8 mouse cellular contexts compared by ENCODE assay signal in genomic region chr19:5912103-5913006, GRCm38 (mm10). TPM values are rescaled to one million over a fixed set of nuclear protein-coding genes. Genes with fewer than 3 reads are reported as not detected.
DNase-seq lines count a peak whose midpoint lies in the region; ATAC-seq and TF ChIP-seq lines count a peak whose summit lies in the region.

No protein-coding gene starts in this region.

- peak; percentile 44; the same call in 1 of the 2 replicates for TF ChIP-seq EP300 in heart, postnatal 0 days (IDR thresholded peaks at IDR 0.05; ENCODE audit: low read depth)

- H3K27ac ChIP-seq in forebrain, embryonic 12.5 days = peak overlapping the region; percentile 79
- peak overlapping the region; percentile 88 for H3K27ac ChIP-seq in heart, postnatal 0 days (ENCODE audit: low read depth)
- peak overlapping the region; percentile 90 for H3K27ac ChIP-seq in liver, embryonic 16.5 days (ENCODE audit: low read length)
- peak overlapping the region; percentile 88 for H3K27ac ChIP-seq in neural tube, embryonic 13.5 days (replicated peaks)
- H3K27ac ChIP-seq in testis, adult 2 months (ENCODE audit: control insufficient read depth, insufficient read depth, low read depth, low read length) = peak overlapping the region; percentile 73

- WGBS in forebrain, embryonic 12.5 days = under 1% methylated on average over 59 of the region's 59 CpGs
- WGBS in heart, postnatal 0 days = under 1% methylated on average over 57 of the region's 59 CpGs
- WGBS in liver, embryonic 16.5 days (ENCODE audit: insufficient replicate concordance) = under 1% methylated on average over 59 of the region's 59 CpGs
- WGBS in neural tube, embryonic 13.5 days = under 1% methylated on average over 59 of the region's 59 CpGs

- peak; percentile 95 for TF ChIP-seq POLR2A in testis, adult 2 months (IDR thresholded peaks at IDR 0.05; ENCODE audit: control insufficient read depth, low read depth, low read length)

- H3K27me3 ChIP-seq in E14TG2a.4 (ENCODE audit: insufficient read depth, low read length) = no peaks in the 10 kb centered on the region
- no peaks in the 10 kb centered on the region for H3K27me3 ChIP-seq in forebrain, embryonic 12.5 days
- no peaks in the 10 kb centered on the region for H3K27me3 ChIP-seq in heart, postnatal 0 days (ENCODE audit: control insufficient read depth, insufficient read depth, low read length)
- H3K27me3 ChIP-seq in liver, embryonic 16.5 days (ENCODE audit: control insufficient read depth, insufficient read depth, low read depth, low read length) = no peaks in the 10 kb centered on the region
- no peaks in the 10 kb centered on the region for H3K27me3 ChIP-seq in neural tube, embryonic 13.5 days
- no peaks in the 10 kb centered on the region for H3K27me3 ChIP-seq in testis, adult 2 months (ENCODE audit: control insufficient read depth, insufficient read depth, low read length)

- DNase-seq in c-Kit-positive CD71-positive TER-119-positive erythroid progenitor cells, embryonic 14.5 days (ENCODE audit: low spot score) = peak; percentile 100
- DNase-seq in heart, postnatal 0 days (ENCODE audit: low spot score) = peak; percentile 99
- peak; percentile 99 to 100 for DNase-seq in kidney, postnatal 4 days

- ATAC-seq in forebrain, embryonic 12.5 days (ENCODE audit: low FRiP score) = peak; percentile 92
- ATAC-seq in heart, postnatal 0 days (ENCODE audit: insufficient read depth, low read depth) = peak; percentile 97
- peak; percentile 98 for ATAC-seq in liver, embryonic 16.5 days (ENCODE audit: low read depth)
- ATAC-seq in neural tube, embryonic 13.5 days (ENCODE audit: low read depth) = peak; percentile 96

- TF ChIP-seq CTCF in E14TG2a.4 (conservative IDR thresholded peaks at IDR 0.05; ENCODE audit: low read length) = no peak
- peak; percentile 34 for TF ChIP-seq CTCF in heart, postnatal 0 days (IDR thresholded peaks at IDR 0.05; ENCODE audit: low read depth)
- TF ChIP-seq CTCF in testis, adult 2 months (IDR thresholded peaks at IDR 0.05; ENCODE audit: control insufficient read depth, insufficient read depth, insufficient replicate concordance, low read depth, low read length) = no peak

- peak overlapping the region; percentile 94 for H3K9ac ChIP-seq in forebrain, embryonic 12.5 days
- peak overlapping the region; percentile 93 for H3K9ac ChIP-seq in heart, postnatal 0 days (replicated peaks; ENCODE audit: low read depth, low read length)
- H3K9ac ChIP-seq in liver, embryonic 16.5 days (ENCODE audit: low read depth, low read length) = peak overlapping the region; percentile 98
- peak overlapping the region; percentile 83 for H3K9ac ChIP-seq in neural tube, embryonic 13.5 days

- peak overlapping the region; percentile 99 for H3K4me3 ChIP-seq in E14TG2a.4 (replicated peaks; ENCODE audit: low read length)
- H3K4me3 ChIP-seq in forebrain, embryonic 12.5 days (replicated peaks) = peak overlapping the region; percentile 82
- H3K4me3 ChIP-seq in heart, postnatal 0 days (ENCODE audit: low read depth, low read length) = peak overlapping the region; percentile 82
- peak overlapping the region; percentile 96 for H3K4me3 ChIP-seq in liver, embryonic 16.5 days (ENCODE audit: low read depth, low read length)
- H3K4me3 ChIP-seq in neural tube, embryonic 13.5 days = peak overlapping the region; percentile 85
- H3K4me3 ChIP-seq in testis, adult 2 months (ENCODE audit: control insufficient read depth, low read depth, low read length) = peak overlapping the region; percentile 96

- H3K4me1 ChIP-seq in E14TG2a.4 (replicated peaks; ENCODE audit: low read depth, low read length) = peaks cover 59% of the 10 kb centered on the region
- H3K4me1 ChIP-seq in forebrain, embryonic 12.5 days = peaks cover 31% of the 10 kb centered on the region
- H3K4me1 ChIP-seq in heart, postnatal 0 days (ENCODE audit: control insufficient read depth, insufficient read depth) = peaks cover 25% of the 10 kb centered on the region
- H3K4me1 ChIP-seq in liver, embryonic 16.5 days (ENCODE audit: control insufficient read depth, low read depth, low read length) = peaks cover 32% of the 10 kb centered on the region
- peaks cover 32% of the 10 kb centered on the region for H3K4me1 ChIP-seq in neural tube, embryonic 13.5 days (replicated peaks)
- H3K4me1 ChIP-seq in testis, adult 2 months (ENCODE audit: control insufficient read depth, insufficient read depth, low read length) = peaks cover 11% of the 10 kb centered on the region

- H3K36me3 ChIP-seq in E14TG2a.4 (ENCODE audit: insufficient read depth, low read length) = peaks cover 43% of the 10 kb centered on the region
- peaks cover 5% of the 10 kb centered on the region; the same call in 1 of the 2 replicates for H3K36me3 ChIP-seq in forebrain, embryonic 12.5 days (replicated peaks)
- peaks cover 26% of the 10 kb centered on the region for H3K36me3 ChIP-seq in heart, postnatal 0 days (replicated peaks; ENCODE audit: control insufficient read depth, insufficient read depth, low read length)
- H3K36me3 ChIP-seq in liver, embryonic 16.5 days (ENCODE audit: control insufficient read depth, insufficient read depth) = no peaks in the 10 kb centered on the region
- peaks cover 12% of the 10 kb centered on the region for H3K36me3 ChIP-seq in neural tube, embryonic 13.5 days
- H3K36me3 ChIP-seq in testis, adult 2 months (ENCODE audit: control insufficient read depth, insufficient read depth, low read length) = no peaks in the 10 kb centered on the region

- H3K4me2 ChIP-seq in forebrain, embryonic 12.5 days = peak overlapping the region; percentile 74
- peak overlapping the region; percentile 82 for H3K4me2 ChIP-seq in heart, postnatal 0 days (ENCODE audit: low read depth, low read length)
- peak overlapping the region; percentile 88 for H3K4me2 ChIP-seq in liver, embryonic 16.5 days (ENCODE audit: low read depth, low read length)
- H3K4me2 ChIP-seq in neural tube, embryonic 13.5 days = peak overlapping the region; percentile 83

- H3K9me3 ChIP-seq in E14TG2a.4 (ENCODE audit: low read length) = no peaks in the 10 kb centered on the region
- H3K9me3 ChIP-seq in forebrain, embryonic 12.5 days = no peaks in the 10 kb centered on the region
- no peaks in the 10 kb centered on the region for H3K9me3 ChIP-seq in heart, postnatal 0 days (replicated peaks; ENCODE audit: control insufficient read depth, low read length)
- H3K9me3 ChIP-seq in liver, embryonic 16.5 days (replicated peaks; ENCODE audit: control insufficient read depth, low read length) = no peaks in the 10 kb centered on the region
- H3K9me3 ChIP-seq in neural tube, embryonic 13.5 days = no peaks in the 10 kb centered on the region

RNA-seq across cellular contexts. Expression of gene Dpf2, which starts 0.5 kb away (rescaled TPM):
- polyA plus RNA-seq in forebrain, embryonic 12.5 days (2016; fragmentation: Nextera tagmentation; extraction: Ambion mirVana) = 184 and 203 TPM in 2 replicates
- total RNA-seq in heart, postnatal 0 days (2014; rRNA removed; ENCODE audit: low replicate concordance) = 57.8 and 91.8 TPM in 2 replicates
- 60.5 and 61.4 TPM in 2 replicates for polyA plus RNA-seq in heart, postnatal 0 days (2015; fragmentation: Nextera tagmentation; extraction: Ambion mirVana)
- polyA plus RNA-seq in liver, embryonic 16.5 days (2015; fragmentation: Nextera tagmentation; extraction: Ambion mirVana) = 48.4 and 52.8 TPM in 2 replicates
- 117 and 135 TPM in 2 replicates for polyA plus RNA-seq in neural tube, embryonic 13.5 days (2015; fragmentation: Nextera tagmentation; extraction: Ambion mirVana)
- polyA plus RNA-seq in testis, adult 2 months (2012; rRNA removed) = 63.6 and 69.2 TPM in 2 replicates

RNA-seq across cellular contexts. Expression of gene Cdc42ep2, which starts 12.3 kb away (rescaled TPM):
- 2.2 TPM in 2 replicates for polyA plus RNA-seq in forebrain, embryonic 12.5 days (2016; fragmentation: Nextera tagmentation; extraction: Ambion mirVana)
- 15.7 and 17.4 TPM in 2 replicates for total RNA-seq in heart, postnatal 0 days (2014; rRNA removed; ENCODE audit: low replicate concordance)
- polyA plus RNA-seq in heart, postnatal 0 days (2015; fragmentation: Nextera tagmentation; extraction: Ambion mirVana) = 8.8 and 9.5 TPM in 2 replicates
- polyA plus RNA-seq in liver, embryonic 16.5 days (2015; fragmentation: Nextera tagmentation; extraction: Ambion mirVana) = 2.9 and 3.6 TPM in 2 replicates
- 11.8 and 13.5 TPM in 2 replicates for polyA plus RNA-seq in neural tube, embryonic 13.5 days (2015; fragmentation: Nextera tagmentation; extraction: Ambion mirVana)
- polyA plus RNA-seq in testis, adult 2 months (2012; rRNA removed) = 0.89 and 0.90 TPM in 2 replicates

RNA-seq across cellular contexts. Expression of gene Tigd3, which starts 18.4 kb away (rescaled TPM):
- polyA plus RNA-seq in forebrain, embryonic 12.5 days (2016; fragmentation: Nextera tagmentation; extraction: Ambion mirVana) = 11.1 and 12.8 TPM in 2 replicates
- 0.81 and 3.3 TPM in 2 replicates for total RNA-seq in heart, postnatal 0 days (2014; rRNA removed; ENCODE audit: low replicate concordance)
- 0.85 and 0.91 TPM in 2 replicates for polyA plus RNA-seq in heart, postnatal 0 days (2015; fragmentation: Nextera tagmentation; extraction: Ambion mirVana)
- polyA plus RNA-seq in liver, embryonic 16.5 days (2015; fragmentation: Nextera tagmentation; extraction: Ambion mirVana) = 2.3 and 2.6 TPM in 2 replicates
- polyA plus RNA-seq in neural tube, embryonic 13.5 days (2015; fragmentation: Nextera tagmentation; extraction: Ambion mirVana) = 11.1 and 11.4 TPM in 2 replicates
- polyA plus RNA-seq in testis, adult 2 months (2012; rRNA removed) = 0.84 and 0.94 TPM in 2 replicates

RNA-seq across cellular contexts. Expression of gene Slc25a45, which starts 34.7 kb away (rescaled TPM):
- polyA plus RNA-seq in forebrain, embryonic 12.5 days (2016; fragmentation: Nextera tagmentation; extraction: Ambion mirVana) = 1.3 and 1.8 TPM in 2 replicates
- 3.1 and 4.8 TPM in 2 replicates for total RNA-seq in heart, postnatal 0 days (2014; rRNA removed; ENCODE audit: low replicate concordance)
- polyA plus RNA-seq in heart, postnatal 0 days (2015; fragmentation: Nextera tagmentation; extraction: Ambion mirVana) = 2.8 and 2.9 TPM in 2 replicates
- polyA plus RNA-seq in liver, embryonic 16.5 days (2015; fragmentation: Nextera tagmentation; extraction: Ambion mirVana) = 6.3 and 6.9 TPM in 2 replicates
- 1.6 and 2.3 TPM in 2 replicates for polyA plus RNA-seq in neural tube, embryonic 13.5 days (2015; fragmentation: Nextera tagmentation; extraction: Ambion mirVana)
- 20.1 and 26.1 TPM in 2 replicates for polyA plus RNA-seq in testis, adult 2 months (2012; rRNA removed)

RNA-seq across cellular contexts. Expression of gene Frmd8, which starts 37.3 kb away (rescaled TPM):
- 25.6 and 25.9 TPM in 2 replicates for polyA plus RNA-seq in forebrain, embryonic 12.5 days (2016; fragmentation: Nextera tagmentation; extraction: Ambion mirVana)
- 29.1 and 53.8 TPM in 2 replicates for total RNA-seq in heart, postnatal 0 days (2014; rRNA removed; ENCODE audit: low replicate concordance)
- 12.8 and 14.9 TPM in 2 replicates for polyA plus RNA-seq in heart, postnatal 0 days (2015; fragmentation: Nextera tagmentation; extraction: Ambion mirVana)
- polyA plus RNA-seq in liver, embryonic 16.5 days (2015; fragmentation: Nextera tagmentation; extraction: Ambion mirVana) = 13.9 and 14.0 TPM in 2 replicates
- 21.1 and 23.3 TPM in 2 replicates for polyA plus RNA-seq in neural tube, embryonic 13.5 days (2015; fragmentation: Nextera tagmentation; extraction: Ambion mirVana)
- 25.3 and 28.1 TPM in 2 replicates for polyA plus RNA-seq in testis, adult 2 months (2012; rRNA removed)

Comparison
In these comparisons a context has a peak if more than half of its experiments do, and no peak if none do; other contexts are left out.
1. Peak in every context shown above with its lines: DNase-seq, ATAC-seq, H3K4me3 ChIP-seq and H3K27ac ChIP-seq.